Mouse (Mus musculus): ENCODE data around the gene Uts2. TPM values are rescaled to one million over a fixed set of nuclear protein-coding genes. Genes with fewer than 3 reads are reported as not detected.

Gene Uts2
- polyA plus RNA-seq, 1 experiment from 2014 or later: not detected

Other genes with a start within 250 kb of the Uts2 start
- gene Errfi1, start 143.2 kb upstream of the Uts2 start, polyA plus RNA-seq (2015; fragmentation: Nextera tagmentation; extraction: Ambion mirVana): 41.7 and 42.7 TPM in 2 replicates
- gene Park7, start 82.7 kb upstream of the Uts2 start, polyA plus RNA-seq (2015; fragmentation: Nextera tagmentation; extraction: Ambion mirVana): 423 and 449 TPM in 2 replicates
- gene Tnfrsf9, start 82.5 kb upstream of the Uts2 start, polyA plus RNA-seq (2015; fragmentation: Nextera tagmentation; extraction: Ambion mirVana): 0.26 and 0.29 TPM in 2 replicates
- gene Per3, start 47.6 kb downstream of the Uts2 start, polyA plus RNA-seq (2015; fragmentation: Nextera tagmentation; extraction: Ambion mirVana): 7.6 and 8.3 TPM in 2 replicates
- 125 and 131 TPM in 2 replicates for gene Vamp3, start 60.9 kb downstream of the Uts2 start, polyA plus RNA-seq (2015; fragmentation: Nextera tagmentation; extraction: Ambion mirVana)
- not detected in 2 replicates for gene Gm13090, start 92.5 kb downstream of the Uts2 start, polyA plus RNA-seq (2015; fragmentation: Nextera tagmentation; extraction: Ambion mirVana)